ENCODE assay signal across 28 mouse cellular contexts in the genomic region with DNA sequence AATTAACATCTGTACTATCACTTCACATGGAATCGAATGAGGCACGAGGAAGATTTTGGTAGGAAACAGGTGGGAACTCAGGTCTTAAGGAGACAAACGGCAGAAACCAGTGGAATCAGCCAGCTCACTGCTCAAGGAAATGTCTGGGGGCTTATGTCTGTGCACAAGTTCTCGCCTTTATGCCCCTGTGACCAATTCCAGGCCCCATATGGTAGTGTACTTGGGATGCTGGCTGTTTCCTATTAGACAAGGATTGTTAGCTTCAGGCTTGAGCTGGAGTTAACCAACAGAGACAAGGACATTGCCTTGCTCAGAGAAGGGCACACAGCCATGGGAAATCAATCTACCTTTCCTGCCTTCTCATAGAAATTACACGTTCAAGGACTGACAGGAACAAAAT. TPM values are rescaled to one million over a fixed set of nuclear protein-coding genes. Genes with fewer than 3 reads are reported as not detected.
DNase-seq lines count a peak whose midpoint lies in the region; ATAC-seq lines count a peak whose summit lies in the region.
"Had no signal": no experiment of that assay in that cellular context is flagged by ENCODE, and none has a peak within 500 bp of the region (broad histone marks: within the 10 kb centered on the region; RNA-seq: fewer than 3 reads in every experiment).

No protein-coding gene starts in this region.

- ATAC-seq in midbrain, embryonic 11.5 days (ENCODE audit: low FRiP score): no peak
- ATAC-seq in midbrain, embryonic 13.5 days: no peak
- ATAC-seq in embryonic facial prominence, embryonic 11.5 days (replicated peaks; ENCODE audit: insufficient number of reproducible peaks, low FRiP score, low TSS enrichment, low read depth): no peak
- ATAC-seq: forebrain, embryonic 13.5 days; intestine, embryonic 16.5 days had no signal

- no peak overlapping the region for H3K4me3 ChIP-seq in midbrain, embryonic 11.5 days (ENCODE audit: low read depth, low read length)
- H3K4me3 ChIP-seq in midbrain, embryonic 13.5 days (replicated peaks): no peak overlapping the region
- H3K4me3 ChIP-seq in embryonic facial prominence, embryonic 11.5 days (ENCODE audit: low read depth, low read length): no peak overlapping the region
- H3K4me3 ChIP-seq: forebrain, embryonic 13.5 days; hindbrain, embryonic 13.5 days; limb, embryonic 15.5 days; liver, embryonic 13.5 days; megakaryocyte, embryonic 14.5 days; myocyte; neural tube, embryonic 12.5 days had no signal

- H3K27me3 ChIP-seq in midbrain, embryonic 11.5 days (ENCODE audit: control insufficient read depth, insufficient read depth, low read length): no peaks in the 10 kb centered on the region
- H3K27me3 ChIP-seq in midbrain, embryonic 13.5 days: no peaks in the 10 kb centered on the region
- H3K27me3 ChIP-seq in embryonic facial prominence, embryonic 11.5 days (ENCODE audit: control insufficient read depth, insufficient read depth, low read length): no peaks in the 10 kb centered on the region
- H3K27me3 ChIP-seq: forebrain, embryonic 13.5 days; hindbrain, embryonic 13.5 days; limb, embryonic 15.5 days; liver, embryonic 13.5 days; neural tube, embryonic 12.5 days had no signal

- no peaks in the 10 kb centered on the region for H3K9me3 ChIP-seq in midbrain, embryonic 11.5 days (ENCODE audit: control insufficient read depth, low read length)
- no peaks in the 10 kb centered on the region for H3K9me3 ChIP-seq in midbrain, embryonic 13.5 days
- H3K9me3 ChIP-seq in embryonic facial prominence, embryonic 11.5 days (replicated peaks; ENCODE audit: control insufficient read depth, low read length): no peaks in the 10 kb centered on the region
- H3K9me3 ChIP-seq: forebrain, embryonic 13.5 days; hindbrain, embryonic 13.5 days; limb, embryonic 15.5 days; liver, embryonic 13.5 days; megakaryocyte, embryonic 14.5 days; neural tube, embryonic 12.5 days had no signal

- H3K4me2 ChIP-seq in midbrain, embryonic 11.5 days: no peak overlapping the region
- no peak overlapping the region for H3K4me2 ChIP-seq in midbrain, embryonic 13.5 days (replicated peaks)
- no peak overlapping the region for H3K4me2 ChIP-seq in embryonic facial prominence, embryonic 11.5 days (ENCODE audit: low read depth, low read length)
- H3K4me2 ChIP-seq: forebrain, embryonic 13.5 days; heart, embryonic 11.5 days; hindbrain, embryonic 13.5 days; limb, embryonic 15.5 days; liver, embryonic 13.5 days; neural tube, embryonic 12.5 days had no signal

- H3K9ac ChIP-seq in midbrain, embryonic 11.5 days (ENCODE audit: low read length): no peak overlapping the region
- H3K9ac ChIP-seq in midbrain, embryonic 13.5 days (replicated peaks): no peak overlapping the region
- H3K9ac ChIP-seq in embryonic facial prominence, embryonic 11.5 days (replicated peaks; ENCODE audit: low read length): no peak overlapping the region
- H3K9ac ChIP-seq: forebrain, embryonic 13.5 days; hindbrain, embryonic 13.5 days; limb, embryonic 15.5 days; liver, embryonic 13.5 days; neural tube, embryonic 12.5 days had no signal

- H3K36me3 ChIP-seq in midbrain, embryonic 11.5 days (ENCODE audit: control insufficient read depth, insufficient read depth, low read length): no peaks in the 10 kb centered on the region
- no peaks in the 10 kb centered on the region for H3K36me3 ChIP-seq in midbrain, embryonic 13.5 days
- no peaks in the 10 kb centered on the region for H3K36me3 ChIP-seq in embryonic facial prominence, embryonic 11.5 days (replicated peaks; ENCODE audit: control insufficient read depth, insufficient read depth, low read depth, low read length)
- H3K36me3 ChIP-seq: hindbrain, embryonic 13.5 days; limb, embryonic 15.5 days; liver, embryonic 13.5 days; neural tube, embryonic 12.5 days had no signal

- H3K27ac ChIP-seq in midbrain, embryonic 11.5 days (ENCODE audit: low read depth, low read length): no peak overlapping the region
- no peak overlapping the region for H3K27ac ChIP-seq in midbrain, embryonic 13.5 days
- H3K27ac ChIP-seq in embryonic facial prominence, embryonic 11.5 days (replicated peaks; ENCODE audit: low read depth, low read length): no peak overlapping the region
- H3K27ac ChIP-seq: forebrain, embryonic 13.5 days; hindbrain, embryonic 13.5 days; kidney, postnatal 0 days; limb, embryonic 15.5 days; liver, embryonic 13.5 days; neural tube, embryonic 12.5 days had no signal

- 84% methylated on average over 5 of the region's 5 CpGs for whole genome bisulfite sequencing in midbrain, embryonic 11.5 days
- 81% methylated on average over 5 of the region's 5 CpGs for WGBS in midbrain, embryonic 13.5 days
- 57% methylated on average over 5 of the region's 5 CpGs for WGBS in embryonic facial prominence, embryonic 11.5 days

- no peaks in the 10 kb centered on the region for H3K4me1 ChIP-seq in midbrain, embryonic 11.5 days (ENCODE audit: control insufficient read depth, insufficient read depth, low read length)
- H3K4me1 ChIP-seq in midbrain, embryonic 13.5 days (replicated peaks): peaks cover 12% of the 10 kb centered on the region
- H3K4me1 ChIP-seq in embryonic facial prominence, embryonic 11.5 days (ENCODE audit: control insufficient read depth, insufficient read depth, low read length): no peaks in the 10 kb centered on the region
- H3K4me1 ChIP-seq: liver, embryonic 13.5 days; neural tube, embryonic 12.5 days had no signal

- DNase-seq in midbrain, embryonic 11.5 days (ENCODE audit: low spot score, missing footprints): peak; percentile 26
- peak; percentile 32 for DNase-seq in embryo, embryonic 11 days
- peak; percentile 62 for DNase-seq in embryonic facial prominence, embryonic 11.5 days (ENCODE audit: low spot score)
- DNase-seq in mesoderm, embryonic 11.5 days (ENCODE audit: low read depth, low spot score): peak; percentile 37
- no peak for DNase-seq in cerebellum, adult 9-10 months
- no peak for DNase-seq in cerebellum, postnatal 36 days
- DNase-seq: B cell, adult 2 months; cerebellum, postnatal 10 days; gastrocnemius, postnatal 25 days; heart, adult 18-20 months; heart, postnatal 4 days; kidney, postnatal 4 days; layer of hippocampus, postnatal 36 days; liver, embryonic 13.5 days; lung, adult 18-20 months; lung, postnatal 4 days; right cerebral cortex, postnatal 14 days; thymus, postnatal 25 days had no signal

RNA-seq across cellular contexts. Expression of a gene that starts 39.3 kb away (rescaled TPM):
- 3.7 and 4.0 TPM in 2 replicates for polyA plus RNA-seq in midbrain, embryonic 11.5 days (2014; fragmentation: Nextera tagmentation; extraction: Ambion mirVana)
- 5.8 and 5.9 TPM in 2 replicates for polyA plus RNA-seq in midbrain, embryonic 13.5 days (2015; fragmentation: Nextera tagmentation; extraction: Ambion mirVana)
- 3.2 and 4.1 TPM in 2 replicates for polyA plus RNA-seq in embryonic facial prominence, embryonic 11.5 days (2014; fragmentation: Nextera tagmentation; extraction: Ambion mirVana)

Comparison
In these comparisons a context has a peak if more than half of its experiments do, and no peak if none do; other contexts are left out.
1. DNase-seq: peak in midbrain, embryonic 11.5 days (single experiment), embryo, embryonic 11 days (single experiment), embryonic facial prominence, embryonic 11.5 days (single experiment) and mesoderm, embryonic 11.5 days (single experiment); none in cerebellum, adult 9-10 months (single experiment) and cerebellum, postnatal 36 days (0 of 2).